Mouse (Mus musculus) lung, postnatal 0 days (tissue): ENCODE data around the gene Ror1.

Experiments used
- CTCF ChIP-seq: IDR thresholded peaks from 2 replicates; pipeline ENCODE4 v1.5.1; 2016; ENCODE audit warnings: antibody characterized with exemption, mild to moderate bottlenecking
- EP300 ChIP-seq: IDR thresholded peaks from 2 replicates; pipeline ENCODE4 v1.6.1; 2016; ENCODE audit warnings: antibody characterized with exemption, mild to moderate bottlenecking, control low read depth

GRCm38 (mm10) chr4:100230963-100231362, 135.4 kb downstream of the Ror1 start:
- TF ChIP-seq CTCF (no peak), EP300 (no peak)
